Mouse (Mus musculus) thymus, adult 2 months (tissue): ENCODE data around the gene Spem2.

ENCODE experiments used
- CTCF ChIP-seq: fragments of 200-500 bp; IDR thresholded peaks from 2 replicates; pipeline ENCODE4 v1.5.1; 2012; ENCODE audit warnings: mild to moderate bottlenecking, control low read depth, low read length, moderate library complexity, borderline replicate concordance; ENCODE audit not compliant: control insufficient read depth, poor library complexity, insufficient read depth; ENCODE audit errors: extremely low read depth
- POLR2A ChIP-seq: fragments of 200-500 bp; IDR thresholded peaks from 2 replicates; pipeline ENCODE4 v1.6.1; 2012; ENCODE audit warnings: mild to moderate bottlenecking, low read length, control low read depth, moderate library complexity; ENCODE audit not compliant: control insufficient read depth, poor library complexity, insufficient read depth; ENCODE audit errors: extremely low read depth

DNA sequence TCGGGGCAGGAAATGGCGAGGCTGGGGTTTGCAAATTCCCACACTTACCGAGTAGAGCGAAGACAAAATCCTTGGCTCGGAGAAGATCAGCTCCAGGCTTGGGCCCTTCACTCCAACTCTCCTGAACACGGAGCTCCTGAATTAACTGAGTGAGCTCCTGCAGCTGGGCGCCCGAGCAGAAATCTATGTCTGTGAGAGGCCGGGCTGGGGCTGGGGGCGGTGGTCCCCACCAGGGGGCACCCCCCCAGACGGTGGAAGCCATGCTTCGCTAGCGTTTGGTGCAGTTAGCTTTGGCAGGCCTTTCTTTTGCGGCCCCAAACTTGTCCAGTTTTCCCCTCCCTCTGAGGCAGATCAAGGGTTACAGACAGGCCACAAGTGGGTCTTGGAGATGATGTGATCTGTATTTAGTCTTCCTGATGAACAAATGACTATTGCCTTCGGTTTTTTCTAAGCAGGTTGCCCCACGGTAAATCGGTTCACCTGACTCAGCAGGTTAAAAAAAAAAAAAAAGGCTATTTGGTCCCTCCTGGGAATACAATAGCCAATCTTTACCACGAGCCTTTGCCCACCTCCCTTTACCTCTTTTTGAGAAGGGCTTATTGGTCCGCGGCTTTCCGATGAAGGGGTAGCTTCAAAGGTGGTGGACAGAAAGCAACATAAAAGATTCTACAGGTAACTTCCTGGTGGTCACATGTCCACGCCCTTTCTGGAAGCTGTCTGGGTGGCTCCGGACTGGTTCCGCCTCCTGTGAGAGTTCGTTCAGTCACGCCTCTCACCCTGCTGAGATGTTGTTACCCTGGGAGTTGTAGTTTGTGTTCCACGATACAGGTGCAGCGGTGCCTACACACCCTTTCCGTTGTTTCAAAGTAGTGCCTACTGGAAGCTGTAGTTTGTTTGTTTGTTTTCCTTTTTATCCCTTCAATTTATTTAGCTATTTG is 13.0 kb downstream of the Spem2 start, which contains the start of gene Tmem102:
- TF ChIP-seq POLR2A (no peak), CTCF (no peak)
